Comparison of ENCODE assay signal across 12 mouse cellular contexts in the genomic region with DNA sequence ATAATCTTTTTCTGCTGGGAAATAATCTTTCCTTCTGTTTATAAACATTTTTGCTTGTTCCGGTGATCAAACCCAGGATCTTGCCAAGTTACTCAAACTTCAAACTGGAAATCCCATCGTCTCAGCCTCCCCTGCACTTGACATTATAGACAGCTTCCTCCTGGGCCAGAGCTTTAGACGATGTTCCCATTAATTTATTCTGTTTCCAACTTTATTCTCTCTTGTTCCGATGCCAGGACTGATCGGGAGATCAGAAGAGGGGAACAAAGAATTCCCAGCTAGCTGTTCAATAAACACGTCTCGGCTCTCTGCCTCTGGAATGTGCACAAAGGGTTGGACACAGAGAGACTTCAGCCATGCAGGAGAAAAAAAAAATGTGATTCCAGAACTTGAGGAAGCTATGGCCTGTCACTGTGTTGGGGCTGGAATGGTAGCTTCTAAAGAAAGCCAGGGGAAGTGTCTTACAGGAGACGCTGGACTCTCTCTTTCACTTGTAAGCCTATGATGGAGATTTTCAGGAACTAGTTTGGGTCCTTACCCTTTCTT.
"Had no signal": no experiment of that assay in that cellular context is flagged by ENCODE, and none has a peak within 500 bp of the region (broad histone marks: within the 10 kb centered on the region; RNA-seq: fewer than 3 reads in every experiment).

No protein-coding gene starts in this region.

- DNase-seq: kidney, adult 18-20 months; kidney, postnatal 4 days; spleen, adult 18-20 months; thymus, postnatal 4 days had no signal

- H3K27ac ChIP-seq: intestine, embryonic 15.5 days; layer of hippocampus, adult 2 months; limb, embryonic 12.5 days; liver, embryonic 14.5 days; macrophage; midbrain, embryonic 13.5 days; neural tube, embryonic 12.5 days had no signal

- H3K4me2 ChIP-seq: intestine, embryonic 15.5 days; limb, embryonic 12.5 days; midbrain, embryonic 13.5 days; neural tube, embryonic 12.5 days had no signal

- H3K9ac ChIP-seq: intestine, embryonic 15.5 days; limb, embryonic 12.5 days; liver, embryonic 14.5 days; midbrain, embryonic 13.5 days; neural tube, embryonic 12.5 days had no signal

- H3K27me3 ChIP-seq: intestine, embryonic 15.5 days; limb, embryonic 12.5 days; midbrain, embryonic 13.5 days; neural tube, embryonic 12.5 days had no signal

- ATAC-seq: intestine, embryonic 15.5 days; midbrain, embryonic 13.5 days had no signal

- H3K4me1 ChIP-seq: intestine, embryonic 15.5 days; limb, embryonic 12.5 days; megakaryocyte, embryonic 14.5 days; midbrain, embryonic 13.5 days; neural tube, embryonic 12.5 days had no signal

- H3K9me3 ChIP-seq: intestine, embryonic 15.5 days; midbrain, embryonic 13.5 days; neural tube, embryonic 12.5 days had no signal

- H3K4me3 ChIP-seq: intestine, embryonic 15.5 days; layer of hippocampus, adult 2 months; limb, embryonic 12.5 days; megakaryocyte, embryonic 14.5 days; midbrain, embryonic 13.5 days; neural tube, embryonic 12.5 days had no signal

- H3K36me3 ChIP-seq: intestine, embryonic 15.5 days; limb, embryonic 12.5 days; midbrain, embryonic 13.5 days; neural tube, embryonic 12.5 days had no signal
